Mouse (Mus musculus): ENCODE data around the gene Itgb2. TPM values are rescaled to one million over a fixed set of nuclear protein-coding genes. Genes with fewer than 3 reads are reported as not detected.

The Itgb2 gene
- polyA plus RNA-seq, 1 experiment from 2014 or later = 0.64 TPM

DNA sequence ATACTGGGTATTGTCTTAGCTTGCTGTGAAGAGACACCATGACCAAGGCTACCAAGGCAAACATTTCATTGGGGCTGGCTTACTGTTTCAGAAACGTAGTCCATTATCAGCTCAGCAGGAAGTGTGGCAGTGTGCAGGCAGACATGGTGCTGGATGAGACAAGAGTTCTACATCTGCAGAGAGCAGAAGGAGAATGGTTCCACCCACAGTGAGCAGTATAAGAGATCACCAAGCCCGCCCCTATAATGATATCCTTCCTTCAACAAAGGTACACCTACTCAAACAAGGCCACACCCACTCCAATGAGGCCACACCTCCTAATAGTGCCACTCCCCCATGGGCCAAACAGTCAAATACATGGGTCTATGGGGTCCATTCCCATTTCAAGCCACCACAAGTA, 31.5 kb downstream of the Itgb2 start:
- H3K27me3 ChIP-seq = no peaks in the 10 kb centered on the region
- no peak overlapping the region for H3K4me2 ChIP-seq
- WGBS = 74% methylated on average over 2 of the region's 2 CpGs
- H3K4me3 ChIP-seq (replicated peaks) = no peak overlapping the region
- no peak overlapping the region for H3K27ac ChIP-seq
- no peaks in the 10 kb centered on the region for H3K9me3 ChIP-seq
- no peaks in the 10 kb centered on the region for H3K4me1 ChIP-seq
- no peak overlapping the region for H3K9ac ChIP-seq
- no peak for ATAC-seq (ENCODE audit: low FRiP score)
- no peaks in the 10 kb centered on the region for H3K36me3 ChIP-seq (replicated peaks)

DNA sequence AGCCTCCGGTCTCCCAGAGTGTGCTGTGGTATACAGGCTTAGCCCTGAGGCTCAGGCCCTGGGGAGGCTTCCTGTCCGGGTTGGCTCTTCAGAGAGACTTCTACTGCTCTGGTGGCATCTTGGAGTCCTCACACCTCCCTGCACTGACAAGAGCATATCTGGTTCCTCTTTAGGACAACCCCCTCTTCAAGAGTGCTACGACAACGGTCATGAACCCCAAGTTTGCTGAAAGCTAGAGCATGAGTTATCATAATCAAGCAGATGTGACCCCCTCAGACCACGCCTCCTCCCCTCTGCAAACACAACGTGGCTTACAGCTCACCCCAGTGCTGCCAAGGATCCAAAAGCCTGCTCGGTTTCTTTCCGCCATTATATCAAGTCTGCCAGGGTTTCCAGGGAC, 35.0 kb downstream of the Itgb2 start:
- H3K27me3 ChIP-seq = no peaks in the 10 kb centered on the region
- no peak overlapping the region for H3K9ac ChIP-seq
- 84% methylated on average over 8 of the region's 8 CpGs for WGBS
- H3K4me2 ChIP-seq = no peak overlapping the region
- ATAC-seq (ENCODE audit: low FRiP score) = no peak
- H3K4me3 ChIP-seq (replicated peaks) = no peak overlapping the region
- H3K36me3 ChIP-seq (replicated peaks) = no peaks in the 10 kb centered on the region
- H3K27ac ChIP-seq = no peak overlapping the region
- peaks cover 7% of the 10 kb centered on the region for H3K4me1 ChIP-seq
- H3K9me3 ChIP-seq = no peaks in the 10 kb centered on the region

DNA sequence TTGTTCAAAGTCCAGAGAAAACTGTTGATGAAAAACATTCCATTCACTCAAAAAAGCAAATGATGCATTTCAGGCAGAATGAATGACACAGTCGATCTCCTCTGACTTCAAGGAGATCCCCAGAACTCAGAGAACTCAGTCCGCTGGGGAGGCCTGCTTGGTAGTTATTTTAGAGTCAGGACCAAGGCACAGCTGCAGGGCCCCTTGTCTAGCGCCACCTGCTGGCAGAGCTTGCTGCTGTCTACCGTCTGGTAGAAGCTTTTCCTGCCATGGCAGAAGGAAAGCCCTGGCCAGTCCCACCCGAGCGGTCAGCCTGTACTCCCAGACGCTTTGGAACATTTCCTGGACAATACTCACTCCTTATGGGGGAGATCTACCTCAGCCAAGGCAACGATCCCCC, 36.6 kb downstream of the Itgb2 start:
- ATAC-seq (ENCODE audit: low FRiP score) = no peak
- no peak overlapping the region for H3K4me2 ChIP-seq

DNA sequence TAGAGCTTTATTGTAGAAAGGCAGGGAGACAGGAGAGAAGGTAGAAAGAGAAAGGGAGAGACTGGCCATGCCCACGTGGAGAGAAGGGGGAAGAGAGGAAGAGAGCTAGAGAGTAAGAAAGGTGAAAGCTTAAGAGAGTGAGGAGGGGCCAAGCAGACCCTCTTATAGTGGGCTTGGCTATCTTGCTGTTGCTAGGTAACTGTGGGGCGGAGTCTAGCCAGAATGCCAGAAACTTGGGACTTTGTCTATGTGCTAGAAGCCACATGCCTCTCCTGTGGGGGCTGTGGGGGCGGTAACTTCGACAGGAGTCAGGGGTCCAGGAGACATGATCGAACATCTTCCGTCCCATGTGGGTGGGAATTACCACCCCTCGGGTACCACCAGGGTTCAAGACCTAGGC, 39.4 kb downstream of the Itgb2 start:
- H3K9ac ChIP-seq = no peak overlapping the region
- H3K36me3 ChIP-seq (replicated peaks) = no peaks in the 10 kb centered on the region
- peaks cover 7% of the 10 kb centered on the region for H3K4me1 ChIP-seq
- WGBS = 38% methylated on average over 7 of the region's 7 CpGs
- H3K27me3 ChIP-seq = no peaks in the 10 kb centered on the region
- no peak overlapping the region for H3K27ac ChIP-seq
- H3K4me3 ChIP-seq (replicated peaks) = no peak overlapping the region
- H3K4me2 ChIP-seq = no peak overlapping the region
- ATAC-seq (ENCODE audit: low FRiP score) = no peak
- no peaks in the 10 kb centered on the region for H3K9me3 ChIP-seq

More for the DNA sequence above, 36.6 kb downstream of the Itgb2 start:
- no peak overlapping the region for H3K9ac ChIP-seq
- H3K4me3 ChIP-seq (replicated peaks) = no peak overlapping the region
- WGBS = 35% methylated on average over 8 of the region's 8 CpGs
- no peak overlapping the region for H3K27ac ChIP-seq
- H3K27me3 ChIP-seq = no peaks in the 10 kb centered on the region
- no peaks in the 10 kb centered on the region for H3K36me3 ChIP-seq (replicated peaks)
- no peaks in the 10 kb centered on the region for H3K9me3 ChIP-seq
- H3K4me1 ChIP-seq = peaks cover 7% of the 10 kb centered on the region

DNA sequence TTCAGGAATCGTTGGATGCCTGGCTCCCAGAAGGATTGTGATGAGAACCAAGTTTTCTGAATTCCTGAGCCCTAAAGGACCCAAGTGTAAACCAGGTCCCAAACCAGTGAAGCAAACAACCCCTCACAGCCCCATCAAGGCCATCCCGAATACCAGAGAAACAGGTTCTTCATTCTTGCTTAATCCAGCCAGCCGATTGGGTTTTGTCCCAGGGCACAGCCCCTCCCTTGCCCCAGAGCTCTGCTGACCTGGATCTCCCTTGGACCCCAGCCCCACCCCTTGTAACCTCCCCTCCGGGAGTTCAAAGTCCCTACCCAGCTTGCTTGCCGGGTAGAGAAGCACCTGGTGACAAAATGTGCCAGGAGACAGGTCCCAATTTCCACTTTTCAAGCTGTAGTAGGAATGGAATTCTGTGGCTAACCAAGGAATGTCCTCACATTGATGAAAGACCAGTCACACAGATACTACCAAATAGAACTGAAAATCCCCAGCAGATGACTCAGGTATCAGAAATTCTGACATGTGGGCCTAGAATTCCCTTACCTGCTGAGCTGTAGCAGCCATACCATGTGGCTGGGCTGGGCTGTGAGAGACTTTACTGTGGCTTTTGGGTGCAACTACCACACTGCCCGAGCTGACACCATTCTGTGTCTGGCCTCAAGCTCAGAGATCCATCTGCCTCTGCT, 40.1 kb downstream of the Itgb2 start:
- no peak for ATAC-seq (ENCODE audit: low FRiP score)
- Histone ChIP-seq H3K9me3 (no peaks in the 10 kb centered on the region), H3K27me3 (no peaks in the 10 kb centered on the region), H3K4me1 (peaks cover 7% of the 10 kb centered on the region), H3K27ac (no peak overlapping the region), H3K9ac (no peak overlapping the region), H3K36me3 (replicated peaks) (no peaks in the 10 kb centered on the region), H3K4me3 (replicated peaks) (no peak overlapping the region), H3K4me2 (no peak overlapping the region)
- WGBS = 66% methylated on average over 6 of the region's 6 CpGs

DNA sequence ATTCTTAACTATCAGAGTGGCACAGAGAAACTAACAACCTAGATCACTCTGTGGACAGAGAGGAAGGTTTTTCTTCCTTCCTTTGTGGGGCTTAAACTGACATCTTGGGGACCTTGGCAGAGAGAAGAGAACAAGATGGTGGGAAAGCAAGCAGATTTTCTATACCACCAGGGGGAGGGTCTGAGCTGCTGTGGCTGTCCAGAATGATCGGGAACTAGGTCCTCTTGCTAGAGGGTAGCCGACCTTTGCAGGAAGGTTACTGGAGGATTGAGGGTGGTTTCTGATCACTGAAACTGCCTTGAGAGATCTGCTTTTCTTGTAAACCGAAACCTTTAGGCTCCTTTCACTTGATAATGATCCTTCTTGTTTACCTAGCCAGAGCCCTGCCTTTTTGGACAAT, 42.2 kb downstream of the Itgb2 start:
- Histone ChIP-seq H3K9ac (no peak overlapping the region), H3K27ac (no peak overlapping the region), H3K36me3 (replicated peaks) (no peaks in the 10 kb centered on the region), H3K9me3 (no peaks in the 10 kb centered on the region), H3K4me3 (replicated peaks) (no peak overlapping the region), H3K4me1 (peaks cover 7% of the 10 kb centered on the region), H3K27me3 (no peaks in the 10 kb centered on the region), H3K4me2 (no peak overlapping the region)
- 31% methylated on average over 3 of the region's 3 CpGs for WGBS
- no peak for ATAC-seq (ENCODE audit: low FRiP score)

DNA sequence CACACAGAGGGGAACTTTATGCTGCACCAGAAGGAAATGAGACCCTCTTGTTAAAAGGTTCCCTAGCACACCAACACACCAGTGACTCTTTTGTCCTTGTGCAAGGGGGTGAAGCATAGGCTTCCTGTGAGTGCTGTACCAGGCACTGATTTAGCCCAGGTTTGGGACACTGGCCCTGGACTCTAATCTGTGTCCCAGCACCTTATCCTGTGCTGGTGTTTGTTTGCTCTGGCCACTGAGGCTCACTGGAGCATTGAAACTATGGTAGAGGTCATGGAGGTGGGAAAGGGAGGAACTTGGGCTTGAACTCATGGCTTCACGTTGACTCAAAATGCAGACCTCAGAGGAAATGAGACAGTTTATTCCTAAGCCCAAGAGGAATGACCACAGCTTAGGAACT, 43.1 kb downstream of the Itgb2 start:
- no peak for ATAC-seq (ENCODE audit: low FRiP score)
- Histone ChIP-seq H3K27ac (no peak overlapping the region), H3K27me3 (no peaks in the 10 kb centered on the region), H3K9me3 (no peaks in the 10 kb centered on the region), H3K4me1 (peaks cover 7% of the 10 kb centered on the region), H3K36me3 (replicated peaks) (no peaks in the 10 kb centered on the region), H3K9ac (no peak overlapping the region), H3K4me3 (replicated peaks) (no peak overlapping the region), H3K4me2 (no peak overlapping the region)
- WGBS = 88% methylated on average over 1 of the region's 1 CpGs

DNA sequence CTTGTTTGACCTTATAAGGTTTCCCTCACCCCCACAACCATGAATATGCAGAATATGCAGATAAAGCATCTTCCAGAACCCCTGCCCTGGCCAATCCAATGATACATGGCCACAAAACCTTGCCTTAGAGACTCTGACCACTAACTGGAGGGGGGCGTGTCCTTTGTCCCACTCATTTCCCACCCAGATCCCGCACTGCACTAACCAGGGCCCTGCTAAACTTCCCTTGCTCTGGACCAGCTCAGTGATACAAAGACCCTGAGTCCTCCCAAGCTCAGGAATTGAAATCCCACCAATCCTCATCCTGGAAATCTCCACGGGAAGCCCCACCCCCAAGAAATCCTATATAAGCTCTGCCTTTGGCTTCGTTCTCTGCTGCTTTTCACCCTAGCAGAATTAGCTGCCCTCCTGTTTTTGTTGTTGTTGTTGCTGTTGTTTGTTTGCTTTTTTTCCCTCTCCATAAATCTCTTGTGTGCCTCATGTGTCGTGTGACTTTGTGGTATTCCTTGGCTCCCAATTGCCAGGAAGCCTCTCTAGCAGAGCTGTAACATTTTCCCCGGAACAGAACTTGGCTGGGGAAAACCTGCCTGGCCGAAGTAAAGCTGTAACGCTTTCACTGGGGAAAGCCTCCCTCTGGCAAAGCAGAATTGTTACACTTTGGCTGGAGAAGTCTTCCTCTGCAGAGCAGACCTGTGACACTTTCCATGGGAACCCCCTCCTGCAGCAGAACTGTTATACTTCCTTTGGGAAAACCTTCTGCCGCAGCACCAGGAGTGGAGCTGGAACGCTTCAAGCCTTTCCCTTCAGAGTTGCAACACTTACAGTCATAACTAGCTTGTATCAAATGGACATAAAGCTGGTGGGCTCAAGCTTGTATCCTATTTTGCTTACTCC, 50.2 kb downstream of the Itgb2 start:
- no peak for ATAC-seq (ENCODE audit: low FRiP score)
- Histone ChIP-seq H3K36me3 (replicated peaks) (no peaks in the 10 kb centered on the region; the same call in 1 of the 2 replicates), H3K27me3 (0 out of 2 replicates have a peak, but pooled peaks cover 7% of the 10 kb centered on the region), H3K4me3 (replicated peaks) (no peak overlapping the region), H3K27ac (no peak overlapping the region), H3K4me2 (no peak overlapping the region), H3K9ac (no peak overlapping the region), H3K9me3 (no peaks in the 10 kb centered on the region), H3K4me1 (peaks cover 24% of the 10 kb centered on the region)
- WGBS = 73% methylated on average over 10 of the region's 10 CpGs

DNA sequence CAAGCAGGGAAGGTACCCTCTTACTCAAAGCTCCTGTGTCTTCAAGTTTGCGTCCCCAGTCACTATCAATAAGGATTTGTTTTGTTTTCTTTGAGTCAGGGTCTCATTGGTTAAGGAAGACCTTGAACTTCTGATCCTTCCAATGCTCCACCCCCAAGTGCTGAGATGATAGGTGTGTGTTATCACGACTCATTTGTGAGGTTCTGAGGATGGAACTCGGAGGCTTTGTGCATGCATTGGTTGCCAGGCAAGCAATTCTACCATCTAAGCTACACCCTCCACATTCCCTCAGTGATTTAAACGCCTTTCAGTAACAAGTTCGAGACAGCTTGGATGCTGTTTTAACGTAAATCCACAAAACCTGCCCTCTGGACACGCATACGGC, 51.0 kb downstream of the Itgb2 start:
- WGBS = 9% methylated on average over 8 of the region's 8 CpGs
- peak; percentile 18; the same call in 1 of the 2 replicates for ATAC-seq (ENCODE audit: low FRiP score)

DNA sequence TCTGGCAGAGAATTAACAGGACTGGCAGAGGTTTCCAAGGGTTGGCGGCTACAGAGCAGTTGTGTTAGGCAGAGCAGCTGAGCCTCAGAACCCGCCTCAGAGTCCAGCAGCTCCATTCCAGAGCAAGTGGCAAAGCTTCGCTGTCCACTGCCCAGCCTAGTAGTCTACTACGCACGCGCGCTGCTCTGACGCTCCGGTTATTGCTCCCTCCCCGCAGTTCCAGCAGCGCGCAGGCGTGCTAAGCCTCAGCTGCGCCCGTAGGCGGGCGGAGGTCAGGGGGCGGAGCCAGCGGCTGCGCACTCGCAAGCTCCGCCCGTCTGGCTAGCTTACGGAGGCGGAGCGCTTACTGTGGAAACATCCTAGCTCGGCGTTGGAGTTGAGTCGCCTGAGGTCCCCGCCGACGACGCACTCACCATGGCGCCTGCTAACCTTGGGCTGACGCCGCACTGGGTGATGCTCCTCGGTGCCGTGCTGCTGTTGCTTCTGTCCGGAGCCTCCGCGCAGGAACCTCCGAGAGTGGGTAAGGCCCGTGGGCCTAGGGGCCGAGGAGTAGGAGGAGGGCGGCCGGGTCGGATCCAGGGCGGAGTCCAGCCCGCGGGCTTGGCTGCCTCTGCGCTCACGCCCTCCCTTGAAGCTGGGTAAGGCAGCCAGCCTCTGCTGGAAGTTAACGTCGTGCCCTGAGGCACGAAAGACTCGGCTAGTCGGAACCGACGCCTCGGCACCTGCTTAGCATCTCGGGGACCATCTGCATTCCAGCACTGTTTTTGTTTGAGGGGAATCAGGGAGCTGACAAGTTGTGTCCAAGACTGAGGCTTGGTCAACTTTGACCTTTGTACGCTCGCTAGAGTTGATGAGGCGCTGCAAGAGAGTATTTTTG, 51.6 kb downstream of the Itgb2 start, which contains the start of gene Pttg1ip:
Pttg1ip (plus strand) TSS at position 313 of the 877 bp plus-strand sequence.
- H3K9ac ChIP-seq = peak within 1 kb of the TSS; percentile 87
- peak within 1 kb of the TSS; percentile 77 for H3K27ac ChIP-seq
- H3K4me1 ChIP-seq = peaks cover 24% of the 10 kb centered on the region
- H3K9me3 ChIP-seq = no peaks in the 10 kb centered on the region
- peak within 1 kb of the TSS; percentile 85 for H3K4me2 ChIP-seq
- WGBS = under 1% methylated on average over 64 of the region's 64 CpGs
- 0 out of 2 replicates have a peak, but pooled peaks cover 7% of the 10 kb centered on the region for H3K27me3 ChIP-seq
- H3K36me3 ChIP-seq (replicated peaks) = peaks cover 1% of the 10 kb centered on the region; the same call in 1 of the 2 replicates
- ATAC-seq (ENCODE audit: low FRiP score) = peak; percentile 98
- peak within 1 kb of the TSS; percentile 83 for H3K4me3 ChIP-seq (replicated peaks)

More for the DNA sequence above, 51.0 kb downstream of the Itgb2 start:
- H3K9ac ChIP-seq = peak overlapping the region; percentile 59
- 0 out of 2 replicates have a peak, but pooled peaks cover 7% of the 10 kb centered on the region for H3K27me3 ChIP-seq
- no peaks in the 10 kb centered on the region; the same call in 1 of the 2 replicates for H3K36me3 ChIP-seq (replicated peaks)
- H3K9me3 ChIP-seq = no peaks in the 10 kb centered on the region
- H3K27ac ChIP-seq = peak overlapping the region; percentile 74
- H3K4me3 ChIP-seq (replicated peaks) = peak overlapping the region; percentile 83
- H3K4me2 ChIP-seq = peak overlapping the region; percentile 85
- peaks cover 24% of the 10 kb centered on the region for H3K4me1 ChIP-seq

DNA sequence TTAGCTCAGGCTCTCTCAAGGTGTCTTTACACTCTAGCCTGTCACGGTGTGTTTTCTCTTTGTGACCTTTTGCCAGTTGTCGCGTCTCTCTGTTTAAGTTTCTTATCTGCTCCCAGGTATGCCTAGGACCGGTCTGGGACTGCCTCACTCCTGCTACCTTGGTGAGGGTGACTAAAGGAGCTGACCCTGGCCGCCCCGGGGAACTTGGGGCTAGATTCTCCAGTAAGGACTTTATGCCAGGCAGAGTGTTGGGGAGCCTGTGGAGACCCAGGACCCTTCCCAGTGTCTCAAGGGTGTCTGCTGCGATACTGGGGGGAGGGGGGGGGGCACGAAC, 52.2 kb downstream of the Itgb2 start:
- 9% methylated on average over 8 of the region's 8 CpGs for WGBS
- peak overlapping the region; percentile 77; the same call in 1 of the 2 replicates for H3K27ac ChIP-seq
- no peak; the same call in 1 of the 2 replicates for ATAC-seq (ENCODE audit: low FRiP score)

More for the DNA sequence above, 52.2 kb downstream of the Itgb2 start:
- Histone ChIP-seq H3K9ac (peak overlapping the region; percentile 87), H3K4me2 (peak overlapping the region; percentile 85), H3K4me3 (replicated peaks) (peak overlapping the region; percentile 83), H3K9me3 (no peaks in the 10 kb centered on the region), H3K36me3 (replicated peaks) (peaks cover 5% of the 10 kb centered on the region), H3K4me1 (peaks cover 24% of the 10 kb centered on the region), H3K27me3 (0 out of 2 replicates have a peak, but pooled peaks cover 7% of the 10 kb centered on the region)
